Mouse (Mus musculus) neural tube, embryonic 12.5 days (tissue): ENCODE data around the gene Nat8f6. TPM values are rescaled to one million over a fixed set of nuclear protein-coding genes. Genes with fewer than 3 reads are reported as not detected.
"Not testable (repeated sequence)": the region's sequence is repeated elsewhere in the genome, so short reads cannot be mapped to it uniquely, and the experiment has no call there.

Experiments used
- ATAC-seq: fragments of 200-750 bp; cut with Nextera tagmentation; 2 replicates; pipeline ENCODE4 v1.8.0; 2017; ENCODE audit warnings: low read depth, mild to moderate bottlenecking, moderate TSS enrichment, moderate library complexity; ENCODE audit not compliant: low FRiP score
- H3K27ac ChIP-seq: fragments of 300-500 bp; sonication (generic); 2 replicates; pipeline ENCODE4 v1.5.1; 2016
- H3K27me3 ChIP-seq: fragments of 300-500 bp; sonication (generic); replicated peaks from 2 replicates; pipeline ENCODE4 v1.6.1; 2016; ENCODE audit warnings: mild to moderate bottlenecking
- H3K36me3 ChIP-seq: fragments of 300-500 bp; sonication (generic); 2 replicates; pipeline ENCODE4 v1.6.1; 2016; ENCODE audit warnings: mild to moderate bottlenecking
- H3K4me1 ChIP-seq: fragments of 300-500 bp; sonication (generic); 2 replicates; pipeline ENCODE4 v1.6.1; 2016
- H3K4me2 ChIP-seq: fragments of 300-500 bp; sonication (generic); replicated peaks from 2 replicates; pipeline ENCODE4 v1.6.1; 2016; ENCODE audit warnings: mild to moderate bottlenecking
- H3K4me3 ChIP-seq: fragments of 300-500 bp; sonication (generic); 2 replicates; pipeline ENCODE4 v1.5.1; 2016
- H3K9ac ChIP-seq: fragments of 300-500 bp; sonication (generic); 2 replicates; pipeline ENCODE4 v1.6.1; 2016; ENCODE audit warnings: mild to moderate bottlenecking
- H3K9me3 ChIP-seq: fragments of 300-500 bp; sonication (generic); 2 replicates; pipeline ENCODE4 v1.6.1; 2016; ENCODE audit warnings: mild to moderate bottlenecking
- WGBS: fragments of 180-500 bp; shearing (Covaris S2); methylation state at CpG from one replicate; pipeline ENCODE4 v1.1.7; 2016; 5-methylcytosine and 5-hydroxymethylcytosine counted together
- polyA plus RNA-seq: library from polyadenylated mRNA; unstranded; fragments of >200 nt; fragmentation: Nextera tagmentation; extraction: Ambion mirVana; gene quantifications from 2 replicates; pipeline ENCODE4 v1.2.1, GENCODE M21; 2016

Gene Nat8f6
- polyA plus RNA-seq, 1 experiment from 2014 or later: not detected

DNA sequence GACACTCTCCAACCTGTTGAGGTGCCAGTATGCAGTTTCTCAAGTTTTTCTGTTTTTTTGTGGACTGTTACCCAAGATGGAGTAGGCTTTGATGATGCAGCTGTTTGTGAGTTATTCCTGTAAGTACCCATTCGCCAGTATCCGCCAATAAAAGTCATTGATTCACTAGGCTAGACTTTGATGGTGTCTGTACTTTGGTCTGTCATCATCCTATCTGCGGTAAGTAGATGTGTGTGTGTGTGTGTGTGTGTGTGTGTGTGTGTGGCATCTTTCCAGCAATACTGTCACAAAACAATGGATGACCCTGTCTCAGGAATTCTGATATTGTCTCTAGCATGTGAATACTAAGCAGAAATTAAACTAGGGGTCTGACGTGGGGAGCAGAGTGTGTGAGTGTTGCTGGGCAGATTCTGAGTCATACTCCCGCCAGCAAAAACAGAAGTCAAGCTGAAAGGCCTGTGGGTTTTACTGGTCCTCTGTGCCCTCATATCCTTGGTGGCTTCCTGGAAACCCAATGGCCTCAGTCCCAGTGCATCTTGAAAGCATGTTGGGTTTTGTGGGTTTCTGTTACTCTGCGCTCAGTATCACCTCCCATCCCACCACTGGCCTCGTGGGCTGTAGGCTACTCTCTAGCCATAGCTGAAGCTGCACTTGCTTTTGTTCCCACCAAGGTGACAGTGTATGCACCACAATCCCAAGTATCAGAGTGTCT, 30.5 kb upstream of the Nat8f6 start:
- Histone ChIP-seq H3K36me3 (no peaks in the 10 kb centered on the region), H3K4me2 (no peak overlapping the region), H3K27me3 (no peaks in the 10 kb centered on the region), H3K4me3 (no peak overlapping the region), H3K9me3 (no peaks in the 10 kb centered on the region), H3K27ac (no peak overlapping the region), H3K9ac (no peak overlapping the region), H3K4me1 (0 out of 2 replicates have a peak, but pooled peaks cover 3% of the 10 kb centered on the region)
- WGBS: 92% methylated on average over 7 of the region's 7 CpGs
- no peak for ATAC-seq

GRCm38 (mm10) chr6:85849240-85849639, 28.5 kb upstream of the Nat8f6 start:
- ATAC-seq: no peak
- H3K4me1 ChIP-seq: 0 out of 2 replicates have a peak, but pooled peaks cover 3% of the 10 kb centered on the region
- WGBS: 19% methylated on average over 2 of the region's 2 CpGs
- no peak overlapping the region for H3K4me2 ChIP-seq
- no peak overlapping the region for H3K27ac ChIP-seq
- H3K36me3 ChIP-seq: no peaks in the 10 kb centered on the region
- H3K9me3 ChIP-seq: no peaks in the 10 kb centered on the region
- H3K27me3 ChIP-seq: no peaks in the 10 kb centered on the region
- H3K9ac ChIP-seq: no peak overlapping the region
- H3K4me3 ChIP-seq: no peak overlapping the region

DNA sequence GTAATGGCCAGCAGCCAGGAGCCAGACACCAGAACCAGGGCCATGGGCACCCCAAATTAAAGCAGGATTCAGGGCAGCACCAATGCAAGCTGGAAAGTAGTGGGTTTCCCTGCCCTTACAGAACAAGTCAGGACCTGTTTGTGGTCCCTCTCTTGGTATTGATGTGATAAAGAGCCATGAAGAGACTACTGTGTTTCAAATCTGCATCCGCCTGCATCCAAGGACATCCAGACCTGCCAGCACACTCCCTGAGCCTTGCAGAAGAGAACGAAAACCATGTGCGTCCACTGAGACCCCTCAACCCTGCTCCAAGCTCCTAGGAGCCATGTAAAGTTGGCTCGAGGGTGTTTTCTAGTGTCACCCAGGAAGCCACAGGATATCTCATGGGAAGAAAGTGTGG, 27.4 kb upstream of the Nat8f6 start:
- Histone ChIP-seq H3K27me3 (no peaks in the 10 kb centered on the region), H3K4me1 (0 out of 2 replicates have a peak, but pooled peaks cover 3% of the 10 kb centered on the region), H3K9me3 (no peaks in the 10 kb centered on the region), H3K27ac (no peak overlapping the region), H3K4me3 (no peak overlapping the region), H3K4me2 (no peak overlapping the region), H3K36me3 (no peaks in the 10 kb centered on the region), H3K9ac (no peak overlapping the region)
- ATAC-seq: no peak
- WGBS: 91% methylated on average over 4 of the region's 4 CpGs

GRCm38 (mm10) chr6:85846921-85847320, 26.2 kb upstream of the Nat8f6 start:
- no peaks in the 10 kb centered on the region for H3K27me3 ChIP-seq
- no peak for ATAC-seq
- H3K4me1 ChIP-seq: 0 out of 2 replicates have a peak, but pooled peaks cover 3% of the 10 kb centered on the region
- no peak overlapping the region for H3K27ac ChIP-seq
- no peaks in the 10 kb centered on the region for H3K36me3 ChIP-seq
- H3K9me3 ChIP-seq: no peaks in the 10 kb centered on the region
- no peak overlapping the region for H3K9ac ChIP-seq
- 61% methylated on average over 1 of the region's 1 CpGs for WGBS
- no peak overlapping the region for H3K4me2 ChIP-seq
- H3K4me3 ChIP-seq: no peak overlapping the region

DNA sequence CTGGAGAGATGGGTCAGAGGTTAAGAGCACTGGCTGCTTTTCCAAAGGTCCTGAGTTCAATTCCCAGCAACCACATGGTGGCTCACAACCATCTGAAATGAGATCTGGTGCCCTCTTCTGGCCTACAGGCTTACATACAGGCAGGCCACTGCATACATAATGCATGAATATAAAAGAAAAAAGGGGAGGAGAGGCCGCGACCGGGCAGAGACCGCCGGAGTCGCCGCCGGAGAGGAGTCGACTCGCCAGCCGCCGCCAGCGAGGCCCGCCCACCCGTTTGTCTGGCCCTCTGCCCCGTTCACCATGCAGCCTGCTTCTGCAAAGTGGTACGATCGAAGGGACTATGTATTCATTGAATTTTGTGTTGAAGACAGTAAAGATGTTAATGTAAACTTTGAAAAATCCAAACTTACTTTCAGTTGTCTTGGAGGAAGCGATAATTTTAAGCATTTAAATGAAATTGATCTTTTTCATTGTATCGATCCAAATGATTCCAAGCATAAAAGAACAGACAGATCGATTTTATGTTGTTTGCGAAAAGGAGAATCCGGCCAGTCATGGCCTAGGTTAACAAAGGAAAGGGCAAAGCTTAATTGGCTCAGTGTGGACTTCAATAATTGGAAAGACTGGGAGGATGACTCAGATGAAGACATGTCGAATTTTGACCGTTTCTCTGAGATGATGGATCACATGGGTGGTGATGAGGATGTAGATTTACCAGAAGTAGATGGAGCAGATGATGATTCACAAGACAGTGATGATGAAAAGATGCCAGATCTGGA, 23.1 kb upstream of the Nat8f6 start:
- H3K9ac ChIP-seq, H3K27ac ChIP-seq, H3K4me3 ChIP-seq, H3K36me3 ChIP-seq, H3K9me3 ChIP-seq, ATAC-seq, H3K4me2 ChIP-seq, H3K27me3 ChIP-seq, H3K4me1 ChIP-seq: not testable (repeated sequence)
- 68% methylated on average over 25 of the region's 25 CpGs for WGBS

DNA sequence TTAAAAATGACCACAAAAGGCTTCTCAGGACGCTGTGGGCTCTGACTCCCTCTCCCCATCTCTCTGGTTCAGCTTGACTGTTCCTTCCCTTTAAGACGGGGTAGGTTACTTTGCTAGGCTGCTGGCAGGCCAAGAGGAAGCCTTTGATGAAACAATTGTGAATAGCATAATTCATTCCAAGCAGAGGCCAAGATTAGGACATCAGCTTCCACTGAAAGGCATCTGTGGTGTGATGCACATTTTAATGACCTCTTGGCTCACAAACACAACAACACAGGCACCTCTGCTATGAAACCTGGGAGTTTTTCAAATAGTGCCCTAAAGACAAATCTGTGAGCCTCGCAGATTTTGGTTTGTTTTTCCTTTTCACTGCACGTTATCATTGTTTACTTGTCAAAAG, 19.2 kb upstream of the Nat8f6 start:
- 53% methylated on average over 4 of the region's 4 CpGs for WGBS

DNA sequence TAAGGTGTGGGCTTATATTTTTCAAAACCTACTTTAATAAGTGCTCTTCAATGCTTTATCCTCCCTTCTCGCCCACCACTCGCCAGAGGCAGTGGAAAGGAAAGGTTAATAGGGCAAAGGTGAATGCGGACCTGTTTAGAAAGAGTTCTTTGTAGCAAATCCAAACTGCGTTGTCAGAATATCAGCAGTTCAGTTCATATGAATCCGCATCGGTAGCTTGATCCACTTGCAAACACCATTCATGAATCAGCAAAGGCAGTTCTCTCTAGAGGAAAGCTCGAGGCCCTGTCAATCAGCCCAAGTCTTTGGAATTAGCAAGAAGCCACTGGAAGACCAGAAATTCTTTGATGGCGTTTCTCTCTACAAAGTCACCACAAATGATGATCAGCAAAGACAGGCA, 17.9 kb upstream of the Nat8f6 start:
- Histone ChIP-seq H3K4me2 (no peak overlapping the region), H3K27ac (no peak overlapping the region), H3K36me3 (no peaks in the 10 kb centered on the region), H3K4me3 (no peak overlapping the region), H3K9ac (no peak overlapping the region), H3K27me3 (no peaks in the 10 kb centered on the region), H3K4me1 (no peaks in the 10 kb centered on the region), H3K9me3 (no peaks in the 10 kb centered on the region)
- no peak for ATAC-seq
- 71% methylated on average over 8 of the region's 8 CpGs for WGBS

More for the DNA sequence above, 19.2 kb upstream of the Nat8f6 start:
- no peak overlapping the region for H3K4me3 ChIP-seq
- H3K9me3 ChIP-seq: no peaks in the 10 kb centered on the region
- no peaks in the 10 kb centered on the region for H3K4me1 ChIP-seq
- H3K9ac ChIP-seq: no peak overlapping the region
- no peak for ATAC-seq
- H3K36me3 ChIP-seq: no peaks in the 10 kb centered on the region
- H3K27me3 ChIP-seq: no peaks in the 10 kb centered on the region
- H3K4me2 ChIP-seq: no peak overlapping the region
- no peak overlapping the region for H3K27ac ChIP-seq

DNA sequence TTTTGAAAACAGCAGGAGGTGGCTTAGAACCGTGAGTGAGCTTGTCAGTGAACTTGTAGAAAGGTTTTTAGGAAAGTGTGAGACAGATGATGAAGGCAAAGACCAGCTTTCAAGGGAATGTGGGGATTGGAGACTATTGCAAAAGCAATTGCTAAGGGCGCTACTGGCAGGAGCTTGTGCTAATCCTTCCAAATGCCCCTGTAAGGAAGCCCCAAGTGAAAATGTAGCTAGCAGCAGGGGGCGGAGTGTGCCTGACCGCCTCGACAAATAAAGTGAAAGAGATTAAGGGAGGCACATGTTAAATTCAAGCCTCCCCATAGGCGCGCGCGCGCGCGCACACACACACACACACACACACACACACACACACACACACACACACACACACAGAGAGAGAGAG, 16.6 kb upstream of the Nat8f6 start:
- H3K4me1 ChIP-seq, H3K27me3 ChIP-seq, H3K9me3 ChIP-seq, ATAC-seq, H3K4me3 ChIP-seq, H3K9ac ChIP-seq, H3K36me3 ChIP-seq, H3K27ac ChIP-seq: not testable (repeated sequence)
- 34% methylated on average over 12 of the region's 12 CpGs for WGBS
- H3K4me2 ChIP-seq: 0 out of 2 replicates have a peak overlapping the region, but pooled peaks have one; percentile 12

GRCm38 (mm10) chr6:85836827-85837226, 16.1 kb upstream of the Nat8f6 start:
- ATAC-seq, H3K9ac ChIP-seq: not testable (repeated sequence)
- WGBS: 30% methylated on average over 9 of the region's 9 CpGs

GRCm38 (mm10) chr6:85836098-85836497, 15.3 kb upstream of the Nat8f6 start:
- not testable (repeated sequence) for H3K4me1 ChIP-seq, H3K4me2 ChIP-seq, H3K27ac ChIP-seq, ATAC-seq, H3K4me3 ChIP-seq, H3K9me3 ChIP-seq, H3K36me3 ChIP-seq, H3K9ac ChIP-seq, H3K27me3 ChIP-seq
- 83% methylated on average over 5 of the region's 5 CpGs for WGBS

More at GRCm38 (mm10) chr6:85836827-85837226, 16.1 kb upstream of the Nat8f6 start:
- not testable (repeated sequence) for H3K36me3 ChIP-seq, H3K27ac ChIP-seq, H3K4me3 ChIP-seq, H3K27me3 ChIP-seq, H3K4me2 ChIP-seq, H3K4me1 ChIP-seq, H3K9me3 ChIP-seq

DNA sequence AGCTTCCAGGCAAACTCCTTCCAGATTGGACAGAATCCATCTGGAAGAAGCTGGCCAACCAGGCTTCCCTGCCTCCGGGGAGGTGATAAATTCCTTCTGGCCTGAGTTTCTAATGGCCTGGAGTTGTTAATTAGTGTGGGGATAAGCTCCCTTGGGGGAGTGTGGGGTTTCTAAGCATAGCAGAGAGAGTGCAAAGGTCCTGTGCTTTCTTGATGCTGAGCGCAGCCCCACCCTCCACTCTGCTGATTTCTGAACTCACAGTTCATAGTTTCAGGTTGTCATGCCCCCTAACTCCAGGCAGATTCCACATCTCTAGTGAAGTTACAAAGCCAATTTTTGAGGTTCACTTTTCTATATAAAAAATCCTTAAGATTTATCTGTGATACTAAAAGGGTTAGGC, 14.3 kb upstream of the Nat8f6 start:
- not testable (repeated sequence) for H3K27me3 ChIP-seq, H3K4me3 ChIP-seq, H3K9me3 ChIP-seq, H3K4me2 ChIP-seq, H3K9ac ChIP-seq, H3K4me1 ChIP-seq, ATAC-seq, H3K36me3 ChIP-seq, H3K27ac ChIP-seq
- WGBS: 80% methylated on average over 1 of the region's 2 CpGs

DNA sequence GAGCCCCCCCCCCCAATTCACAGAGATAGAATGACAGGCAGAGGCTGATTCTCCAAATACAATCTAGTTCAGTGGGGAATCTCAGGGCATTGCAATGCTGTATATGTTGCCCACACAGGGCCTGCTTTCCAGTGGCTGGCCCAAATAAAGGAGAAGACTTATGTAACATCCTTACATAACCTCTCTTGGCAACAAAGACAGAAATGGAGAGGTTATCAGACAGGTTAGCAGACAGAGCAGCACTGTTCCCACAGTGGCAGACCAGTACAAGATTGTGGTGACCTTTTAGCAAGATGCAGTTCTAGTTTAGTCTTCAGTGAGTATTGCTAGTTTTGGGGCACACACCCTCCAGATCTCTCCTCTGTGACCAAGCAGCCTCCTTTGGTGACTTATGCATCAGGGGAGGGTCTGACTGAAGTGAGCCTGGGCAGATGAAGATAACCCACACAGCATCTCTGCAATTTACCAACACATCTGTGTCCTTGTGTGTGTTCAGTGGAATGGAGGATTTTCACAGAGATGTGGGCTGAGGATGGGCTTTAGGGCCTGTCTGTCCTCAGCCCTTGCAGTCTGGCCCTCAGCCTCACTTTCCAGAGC, 13.8 kb upstream of the Nat8f6 start:
- not testable (repeated sequence) for H3K27ac ChIP-seq, H3K36me3 ChIP-seq, H3K27me3 ChIP-seq, H3K9me3 ChIP-seq, H3K9ac ChIP-seq, H3K4me3 ChIP-seq, ATAC-seq, H3K4me2 ChIP-seq, H3K4me1 ChIP-seq
